Mouse (Mus musculus) embryonic fibroblast, embryonic 13.5 days (primary cell): Measurements from ENCODE around the gene Tmem203.

Experiments used
- CTCF ChIP-seq: IDR thresholded peaks from 2 replicates; pipeline ENCODE4 v1.5.1; 2011; ENCODE audit warnings: mild to moderate bottlenecking, control low read depth, low read length, moderate library complexity, borderline replicate concordance; ENCODE audit not compliant: insufficient read depth
- POLR2A ChIP-seq: IDR thresholded peaks from 2 replicates; pipeline ENCODE4 v1.6.1; 2011; ENCODE audit warnings: low read depth, mild to moderate bottlenecking, control low read depth, low read length, moderate library complexity

DNA sequence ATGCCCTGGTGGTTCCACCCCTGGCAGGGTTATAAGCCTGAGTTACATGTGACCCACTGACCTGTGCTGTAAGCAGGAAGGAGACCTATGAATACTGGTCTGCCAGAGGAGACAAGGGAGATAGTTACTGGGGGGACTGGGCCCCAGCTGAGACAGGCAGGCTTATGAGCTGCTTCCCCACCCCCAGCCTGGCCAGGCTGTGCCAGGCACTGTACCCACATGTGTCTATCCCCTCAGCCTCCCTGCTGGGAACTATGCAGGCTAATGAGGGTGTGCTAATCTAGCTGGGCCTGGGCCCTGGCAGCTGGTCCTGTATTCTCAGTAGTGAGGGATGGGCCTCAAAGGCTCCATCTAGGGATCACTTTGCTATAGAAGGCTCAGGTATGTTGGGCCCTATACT, 12.0 kb downstream of the Tmem203 start:
- TF ChIP-seq CTCF: no peak
- no peak for TF ChIP-seq POLR2A
